Mouse (Mus musculus): ENCODE measurements at regions not wholly inside any gene's neighbourhood (a gene's known extent, or its start where the extent isn't known, plus 50 kb on each side); places are given as distances from the start of the nearest gene placed in this dataset.

DNA sequence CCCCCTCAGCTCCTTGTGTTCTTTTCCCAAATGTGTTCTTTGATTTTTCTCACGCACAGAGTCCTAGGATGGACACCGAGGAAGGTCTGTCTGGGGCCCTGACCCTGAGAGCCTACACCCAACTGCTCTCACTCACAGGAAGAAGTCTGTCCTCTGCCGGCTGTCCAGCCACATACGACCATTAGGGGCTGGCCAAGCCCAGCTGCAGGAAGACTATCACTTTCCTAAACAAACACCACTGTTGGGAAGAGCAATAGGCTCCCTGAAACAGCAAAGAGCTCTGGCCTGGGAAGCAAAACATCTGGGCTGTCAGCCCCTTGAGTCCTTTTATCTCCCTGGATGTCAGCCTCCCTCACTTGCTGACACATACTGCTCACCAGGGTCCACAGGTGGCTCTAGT lies 224.8 kb upstream of the Far2 start:
- no peak for DNase-seq (ENCODE audit: low read depth, low spot score)

DNA sequence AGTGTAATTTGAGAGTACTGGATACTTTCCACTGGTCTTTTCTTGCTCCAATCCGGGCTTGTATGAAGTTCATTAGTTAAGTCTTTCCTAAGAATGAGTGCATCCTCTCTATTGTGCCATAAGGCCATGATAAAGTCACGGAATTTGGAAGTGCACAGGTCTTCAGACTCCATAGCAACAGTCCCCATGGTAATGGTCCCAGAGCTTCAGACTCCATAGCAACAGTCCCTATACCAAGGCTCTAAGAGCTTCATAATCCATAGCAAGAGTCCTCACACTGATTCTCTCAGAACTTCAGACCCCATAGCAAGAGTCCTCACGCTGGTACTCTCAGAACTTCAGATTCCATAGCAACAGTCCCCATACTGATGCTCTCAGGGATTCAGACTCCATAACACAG lies 214.5 kb upstream of the Far2 start:
- no peak for DNase-seq (ENCODE audit: low read depth, low spot score)

DNA sequence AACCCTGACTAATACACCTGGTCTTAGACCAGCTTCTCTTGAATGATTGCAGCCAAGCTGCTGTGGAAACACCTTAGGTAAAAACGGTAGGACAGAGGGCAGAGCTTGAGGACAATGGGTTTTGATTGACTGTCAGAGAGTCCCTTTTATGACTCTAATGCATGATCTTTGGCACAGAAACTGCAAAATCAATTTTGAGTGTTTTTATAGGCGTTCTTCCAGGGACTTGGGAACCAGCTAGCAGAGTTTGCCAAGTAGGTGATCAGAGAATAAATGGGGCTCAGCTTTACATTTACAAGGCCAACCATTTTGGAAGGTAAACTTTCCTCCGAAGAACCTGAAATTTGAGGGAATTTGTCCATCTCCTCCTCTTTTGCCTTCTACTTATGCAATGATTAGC lies 213.6 kb upstream of the Far2 start:
- no peak for DNase-seq (ENCODE audit: low read depth, low spot score)

DNA sequence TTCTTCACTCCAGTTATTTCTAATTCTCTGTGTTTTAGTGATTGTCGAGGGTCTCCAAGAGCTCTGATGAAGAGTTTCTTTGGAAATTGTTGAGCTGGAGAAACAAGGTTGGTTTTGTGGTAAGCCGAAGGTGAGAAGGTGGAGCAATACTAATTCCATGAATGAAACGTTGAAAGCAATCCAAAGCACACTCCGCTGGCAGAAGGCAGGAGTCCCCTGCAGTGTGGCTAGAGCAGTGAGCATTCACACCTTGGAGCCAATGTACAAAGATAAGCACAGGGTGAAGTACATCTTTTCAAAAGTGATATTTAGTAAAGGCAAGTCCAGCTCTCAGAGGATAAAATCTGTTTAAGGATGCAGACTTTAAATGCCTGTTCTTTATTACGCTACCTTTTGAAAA lies 208.2 kb upstream of the Far2 start:
- no peak for DNase-seq (ENCODE audit: low read depth, low spot score)

DNA sequence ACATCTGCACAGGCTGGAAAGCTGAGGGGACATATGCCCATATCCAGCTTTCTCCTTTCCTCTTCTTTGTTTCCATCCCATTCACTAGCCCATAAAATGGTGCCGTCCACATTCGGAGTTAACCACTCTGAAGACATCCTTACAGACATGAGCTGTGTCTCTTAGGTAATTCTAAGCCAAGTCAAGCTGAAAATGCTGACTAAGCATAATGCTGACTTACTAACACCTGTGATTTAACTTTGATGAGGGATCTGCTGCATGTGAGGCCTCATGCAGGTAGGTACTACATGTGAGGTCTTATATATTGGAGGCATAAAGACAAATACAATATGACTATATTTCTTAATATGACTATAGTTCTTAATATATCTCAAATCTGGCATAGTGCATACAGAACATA lies 197.1 kb upstream of the Far2 start:
- DNase-seq (ENCODE audit: low read depth, low spot score): no peak

DNA sequence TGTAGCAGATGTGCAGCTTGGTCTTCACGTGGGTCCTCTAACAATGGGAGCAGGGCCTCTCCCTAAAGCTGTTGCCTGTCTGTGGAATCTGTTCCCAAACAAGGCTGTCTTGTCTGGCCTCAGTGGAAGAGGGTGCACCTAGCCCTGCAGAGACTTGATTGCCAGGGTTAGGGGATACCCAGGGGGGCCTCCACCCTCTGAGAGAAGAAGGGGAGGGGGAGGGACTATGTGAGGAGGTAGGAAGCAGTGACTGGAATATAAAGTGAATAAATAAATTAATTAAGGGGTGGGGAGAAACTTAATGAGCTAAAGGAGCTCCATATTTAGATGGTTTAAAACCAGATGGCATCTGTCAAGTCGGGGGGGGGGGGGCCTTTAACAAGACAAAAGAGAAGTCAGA lies 185.9 kb upstream of the Far2 start:
- DNase-seq (ENCODE audit: low read depth, low spot score): no peak

DNA sequence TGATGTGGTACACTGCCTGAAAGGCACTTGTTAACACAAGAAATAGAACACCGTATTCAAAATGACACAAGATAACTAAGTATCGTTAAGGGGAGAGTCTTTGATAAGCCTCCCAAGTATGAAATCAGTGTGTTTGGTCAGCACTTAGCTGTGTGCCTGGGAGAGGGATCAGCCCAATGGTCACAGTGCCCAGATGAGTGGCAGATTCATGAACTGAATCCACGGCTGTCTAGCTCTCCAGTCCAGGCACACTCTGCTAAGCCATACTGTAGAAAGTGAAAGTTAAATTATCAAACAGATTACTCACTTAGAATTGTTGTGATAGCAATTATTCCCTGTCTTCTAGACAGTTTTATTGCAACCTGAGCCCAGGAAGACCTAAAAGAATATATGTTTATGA lies 176.0 kb upstream of the Far2 start:
- DNase-seq (ENCODE audit: low read depth, low spot score): no peak

DNA sequence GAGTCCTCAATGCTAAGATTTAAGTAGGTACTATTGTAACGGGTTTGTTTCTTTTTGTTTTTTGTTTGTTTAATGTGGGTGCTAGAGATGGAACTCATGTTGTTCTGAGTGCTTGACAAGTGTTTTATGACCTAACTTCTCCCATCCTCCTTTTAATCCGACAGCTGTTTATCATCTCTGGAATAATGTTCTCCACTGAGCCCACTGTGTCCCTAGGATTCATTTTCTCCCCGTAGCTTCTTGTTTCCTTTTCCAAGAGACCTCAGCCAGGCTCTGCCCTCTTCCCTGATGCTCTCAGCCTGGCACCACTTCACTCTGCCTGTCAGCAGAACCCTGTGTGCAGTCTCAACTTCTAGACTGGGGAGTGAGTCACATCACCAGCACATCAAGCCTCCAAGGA lies 173.9 kb upstream of the Far2 start:
- no peak for DNase-seq (ENCODE audit: low read depth, low spot score)

DNA sequence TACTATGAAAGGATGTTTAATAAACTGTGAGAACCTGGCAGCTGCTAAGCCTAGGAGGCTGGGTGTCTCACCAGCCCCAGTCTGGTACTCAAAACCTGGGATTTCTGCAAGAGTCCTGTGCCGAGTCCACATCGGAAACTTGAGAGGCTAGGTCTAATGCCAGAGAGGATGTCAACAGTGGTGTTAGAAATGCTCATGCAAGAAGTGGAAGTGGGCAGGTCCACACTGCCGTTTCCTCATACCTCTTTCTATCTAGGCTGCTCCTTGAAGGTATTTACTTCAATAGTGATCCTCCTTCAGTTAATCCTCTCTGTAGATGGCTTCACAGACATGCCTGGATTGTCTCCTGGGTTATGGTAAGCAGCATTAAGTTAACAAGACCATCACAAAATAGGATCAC lies 168.6 kb upstream of the Far2 start:
- no peak for DNase-seq (ENCODE audit: low read depth, low spot score)

DNA sequence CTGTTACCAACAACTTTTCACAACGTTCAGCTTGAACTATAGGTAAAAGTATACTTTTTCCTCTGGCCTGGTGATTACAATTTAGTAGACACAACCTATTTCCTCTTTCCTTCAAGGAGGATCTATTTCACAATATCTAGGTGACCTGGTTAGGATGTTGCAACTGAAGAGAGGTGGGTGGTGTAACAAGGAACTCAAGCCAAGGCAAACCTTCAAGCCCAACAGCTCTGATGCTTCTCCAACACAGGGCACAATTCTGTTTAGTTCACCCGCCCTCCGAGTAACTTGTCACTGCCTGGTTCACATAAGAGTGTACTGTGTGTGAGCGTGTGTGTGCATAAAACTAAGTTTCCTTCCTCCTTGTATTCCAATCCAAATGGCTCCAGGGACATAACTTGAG lies 161.2 kb upstream of the Far2 start:
- DNase-seq (ENCODE audit: low read depth, low spot score): no peak

DNA sequence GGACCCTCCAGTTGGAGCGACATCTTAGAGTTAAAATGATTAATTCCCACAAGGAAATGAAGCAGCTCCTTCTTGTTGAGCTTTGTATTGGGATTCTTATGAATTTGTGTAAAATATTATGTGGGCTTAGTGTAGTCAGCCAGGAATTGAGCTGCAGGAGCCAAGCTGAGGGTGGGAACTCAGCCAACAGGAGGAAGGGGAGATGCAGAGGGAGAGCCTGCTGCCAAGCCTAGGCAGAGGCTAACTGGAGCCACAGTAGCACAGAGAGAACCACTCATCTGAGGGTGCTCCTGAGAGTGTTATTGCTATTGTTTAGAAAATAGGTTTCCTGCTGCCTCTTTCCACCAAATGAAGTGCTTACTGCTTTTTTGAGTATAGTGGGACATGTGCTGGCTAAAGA lies 127.4 kb upstream of the Far2 start:
- DNase-seq (ENCODE audit: low read depth, low spot score): no peak

DNA sequence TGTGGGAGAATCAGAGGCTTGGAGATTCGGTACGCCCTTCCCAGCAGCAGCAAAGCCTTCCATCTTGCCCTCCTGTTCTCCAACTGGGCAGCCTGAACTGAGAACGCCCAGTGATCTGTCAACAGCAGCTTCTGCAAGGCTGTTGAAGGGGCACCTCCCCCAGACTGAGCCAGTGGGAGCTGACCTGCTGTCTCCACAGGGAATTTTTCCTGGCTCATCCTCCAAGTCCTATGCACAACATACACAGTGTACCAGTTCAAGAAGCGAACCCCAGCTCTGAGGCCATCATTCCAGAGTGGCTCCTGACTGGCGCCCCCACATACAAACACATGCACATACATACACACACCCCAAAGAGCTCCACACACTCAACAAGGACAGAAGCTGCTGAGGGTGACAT lies 126.0 kb upstream of the Far2 start:
- no peak for DNase-seq (ENCODE audit: low read depth, low spot score)

DNA sequence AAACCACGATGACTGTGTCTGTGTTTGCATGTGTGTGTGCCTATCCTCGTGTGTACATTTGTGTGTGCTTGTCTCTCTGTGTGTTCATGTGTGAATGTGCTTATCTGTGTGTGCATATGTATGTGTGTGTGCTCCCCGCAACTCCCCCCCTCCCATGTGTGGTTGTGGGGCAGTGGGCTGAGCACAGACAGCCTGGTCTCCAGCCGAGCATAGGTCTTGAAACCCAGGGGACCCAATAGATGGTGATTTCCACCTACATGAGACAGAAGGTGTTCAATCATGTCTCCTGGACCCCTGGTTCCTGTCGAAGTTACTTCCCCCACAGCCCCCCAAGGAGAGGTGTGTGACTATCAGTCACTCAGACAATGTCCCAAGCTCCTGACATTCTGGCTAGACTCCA lies 124.6 kb upstream of the Far2 start:
- no peak for DNase-seq (ENCODE audit: low read depth, low spot score)

DNA sequence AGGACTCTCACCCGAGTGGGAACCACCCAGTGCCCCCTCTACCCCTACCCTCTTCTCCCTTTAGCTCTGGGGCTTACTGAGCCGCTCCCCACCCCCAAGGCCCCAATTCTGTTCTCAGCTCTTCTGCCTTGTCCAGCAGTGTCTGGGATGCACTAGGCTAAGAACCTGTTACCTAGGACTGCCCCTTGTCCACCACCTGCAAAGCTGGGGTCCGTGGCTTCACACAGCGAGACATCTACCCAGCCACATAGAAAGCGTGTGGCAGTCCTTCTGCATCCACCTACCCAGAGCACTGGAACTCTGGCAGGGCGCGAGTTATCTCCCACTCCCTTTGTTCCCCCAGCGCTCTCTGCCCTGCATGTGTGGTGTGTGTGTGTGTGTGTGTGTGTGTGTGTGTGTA lies 123.8 kb upstream of the Far2 start:
- no peak for DNase-seq (ENCODE audit: low read depth, low spot score)

DNA sequence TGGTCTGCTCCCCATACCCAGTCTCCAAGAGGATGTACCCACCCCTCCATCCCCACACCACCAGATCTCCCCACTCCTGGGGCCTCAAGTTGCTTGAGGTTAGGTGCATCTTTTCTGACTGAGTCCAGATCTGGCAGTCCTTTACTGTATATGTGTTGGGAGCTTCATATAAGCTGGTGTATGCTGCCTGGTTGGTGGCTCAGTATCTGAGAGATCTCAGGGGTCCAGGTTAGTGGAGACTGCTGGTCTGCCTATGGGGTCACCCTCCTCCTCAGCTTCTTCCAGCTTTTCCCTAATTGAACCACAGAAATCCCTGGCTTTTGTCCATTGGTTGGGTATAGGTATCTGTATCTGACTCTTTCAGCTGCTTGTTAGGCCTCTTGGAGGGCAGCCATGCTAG lies 118.1 kb upstream of the Far2 start:
- no peak for DNase-seq (ENCODE audit: low read depth, low spot score)

DNA sequence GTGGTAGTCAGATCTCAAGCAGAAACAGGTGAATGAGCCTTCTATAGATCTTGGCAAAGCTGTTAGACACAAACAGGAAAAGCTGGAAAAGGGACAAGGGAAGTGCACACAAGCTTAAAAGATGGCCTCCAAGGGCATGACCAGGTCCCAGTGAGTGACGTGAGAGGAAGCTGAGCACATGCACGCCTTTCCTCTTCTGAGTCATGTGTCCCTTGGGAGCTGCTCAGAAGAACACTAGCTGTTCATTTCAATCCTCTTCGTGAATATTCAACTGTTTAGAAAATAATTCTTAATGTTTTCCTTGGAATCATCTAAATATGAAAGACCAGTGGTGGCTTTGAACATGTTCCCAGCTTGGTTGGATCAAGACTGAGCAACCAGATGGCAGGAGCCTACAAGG lies 103.0 kb upstream of the Far2 start:
- no peak for DNase-seq (ENCODE audit: low read depth, low spot score)

DNA sequence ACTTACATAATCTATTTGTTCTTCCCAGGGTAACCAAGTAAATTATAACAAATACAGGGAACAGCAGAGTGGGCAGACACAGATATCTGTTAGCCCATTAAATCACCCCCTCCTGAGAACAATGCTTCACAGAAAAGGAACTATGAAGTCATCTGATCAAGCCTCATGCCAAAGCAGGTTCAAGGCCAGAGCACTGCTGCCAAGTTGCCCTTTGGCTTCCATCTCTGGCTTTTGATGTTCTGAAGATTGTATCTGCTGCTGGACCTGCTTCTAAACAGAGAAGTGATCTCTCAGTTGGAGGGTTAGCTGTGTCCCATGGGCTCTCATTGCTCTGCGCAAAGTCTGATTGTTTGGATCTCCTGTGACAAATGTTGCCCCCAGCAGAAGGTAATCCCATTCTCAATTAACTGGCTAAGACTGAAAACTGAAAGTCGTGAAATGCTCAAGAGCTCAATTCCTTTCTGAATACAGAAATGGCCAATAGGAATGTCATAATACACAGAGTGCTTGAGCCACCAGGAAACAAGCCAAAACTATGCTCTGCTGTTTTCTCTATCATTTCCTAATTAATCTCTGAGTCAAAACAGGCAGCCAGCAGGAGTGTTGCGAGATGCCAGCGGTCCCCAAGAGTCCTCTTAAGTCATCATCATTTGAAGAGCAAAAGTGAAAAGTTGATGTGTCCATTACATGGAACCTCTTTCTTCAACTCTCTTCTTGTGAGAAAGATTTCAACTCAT lies 102.0 kb upstream of the Far2 start:
- DNase-seq (ENCODE audit: low read depth, low spot score): no peak

DNA sequence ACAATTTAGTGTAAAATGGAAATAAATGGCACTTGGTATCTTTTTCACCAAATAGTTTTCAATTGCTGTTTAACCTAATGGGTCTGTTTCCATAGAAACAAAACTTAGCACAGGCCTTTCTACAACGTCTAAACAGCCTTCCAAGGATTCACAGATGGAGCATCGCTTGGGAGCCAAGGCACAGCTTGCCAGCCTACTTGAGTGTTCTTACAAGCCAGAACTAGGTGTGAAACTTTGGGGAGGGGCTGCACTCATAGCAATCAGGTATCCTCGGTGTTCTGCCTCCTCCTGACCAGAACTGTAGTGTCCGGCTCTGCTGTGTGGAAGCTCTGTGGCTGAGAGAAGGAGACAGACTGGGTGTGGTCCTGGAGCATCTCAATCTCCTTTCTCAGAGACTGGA lies 99.1 kb upstream of the Far2 start:
- DNase-seq (ENCODE audit: low read depth, low spot score): no peak

DNA sequence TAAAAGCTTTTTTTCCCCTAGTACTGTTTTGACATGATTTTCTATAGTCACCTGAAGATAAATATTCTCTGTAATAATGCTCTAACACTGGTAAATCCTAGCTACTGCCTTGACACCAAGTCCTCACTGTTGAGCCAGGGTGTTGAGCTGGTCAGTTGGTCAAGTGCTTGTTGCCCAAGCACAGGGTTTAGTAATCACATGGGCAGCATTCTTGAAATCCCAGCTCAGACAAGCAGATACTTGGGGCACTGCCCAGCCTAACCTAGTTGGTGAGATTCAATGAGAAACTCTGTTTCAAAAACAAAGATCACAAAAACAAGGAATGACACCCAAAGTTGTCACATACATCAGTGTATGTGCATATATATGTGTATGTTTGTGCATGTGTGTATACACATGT lies 95.4 kb upstream of the Far2 start:
- DNase-seq (ENCODE audit: low read depth, low spot score): no peak

DNA sequence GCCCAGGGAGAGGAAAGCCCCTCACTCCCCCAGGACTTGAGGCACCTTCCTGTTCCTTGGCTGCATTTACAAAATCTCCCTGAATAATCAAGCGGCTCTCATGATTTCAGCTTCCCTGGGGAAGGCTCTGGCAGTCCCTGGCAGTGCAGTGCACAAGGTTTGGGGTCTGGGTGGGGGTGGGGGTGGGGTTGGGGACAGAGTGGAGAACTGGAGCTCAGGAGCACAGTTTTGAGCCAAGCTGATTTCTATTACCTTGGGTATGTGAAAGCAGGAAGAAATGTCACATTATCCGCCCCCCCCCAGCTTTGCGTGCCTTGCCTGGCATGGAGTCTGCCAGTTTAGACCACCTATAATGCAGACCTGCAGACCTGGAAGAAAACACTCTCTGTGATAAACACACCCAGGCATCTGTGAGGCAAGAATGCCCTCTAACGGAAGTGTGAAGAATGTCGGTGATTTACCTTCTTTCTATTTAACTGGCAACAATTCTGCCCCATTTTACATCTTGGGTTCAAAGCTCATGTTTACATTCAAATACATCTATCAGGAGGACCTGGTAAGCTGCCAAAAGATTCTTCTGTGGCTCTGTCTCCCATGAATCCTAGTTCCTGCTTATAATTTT lies 93.9 kb upstream of the Far2 start:
- DNase-seq (ENCODE audit: low read depth, low spot score): no peak

DNA sequence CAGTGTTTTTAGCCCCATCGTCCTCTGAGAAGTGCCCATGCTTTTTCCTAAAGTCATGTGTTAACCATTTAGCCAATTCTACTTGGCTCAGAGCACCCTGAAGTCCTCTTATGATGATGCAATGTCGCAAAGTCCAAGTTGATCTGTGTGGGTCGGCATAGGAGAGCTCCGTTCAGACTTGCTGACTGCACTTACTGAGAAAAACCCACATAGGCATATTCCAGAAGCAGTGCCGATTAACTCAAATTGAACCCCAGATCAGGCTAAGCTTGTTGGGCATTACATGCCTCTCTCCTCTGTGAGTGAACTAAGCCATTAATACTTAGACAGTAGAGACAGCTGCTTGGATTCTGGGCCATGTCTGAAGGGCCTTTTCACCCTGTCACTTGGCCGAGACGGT lies 93.3 kb upstream of the Far2 start:
- no peak for DNase-seq (ENCODE audit: low read depth, low spot score)

DNA sequence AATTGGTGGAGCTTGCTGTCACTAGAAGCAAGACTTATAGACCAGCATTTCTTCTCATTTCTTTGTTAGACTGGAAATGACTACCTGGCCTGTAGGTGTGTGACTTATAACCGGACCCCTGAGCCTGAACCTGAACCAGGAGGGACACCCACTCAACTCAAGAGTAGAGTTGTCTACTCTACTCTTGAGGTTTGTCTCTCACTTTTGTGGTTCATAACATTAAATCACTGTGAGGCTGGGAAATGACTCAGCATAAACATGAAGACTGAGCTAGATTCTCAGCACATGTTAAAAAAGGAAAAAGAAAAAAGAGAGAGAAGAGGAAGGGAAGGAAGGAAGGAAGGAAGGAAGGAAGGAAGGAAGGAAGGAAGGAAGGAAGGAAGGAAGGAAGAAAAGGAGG lies 92.8 kb upstream of the Far2 start:
- no peak for DNase-seq (ENCODE audit: low read depth, low spot score)

DNA sequence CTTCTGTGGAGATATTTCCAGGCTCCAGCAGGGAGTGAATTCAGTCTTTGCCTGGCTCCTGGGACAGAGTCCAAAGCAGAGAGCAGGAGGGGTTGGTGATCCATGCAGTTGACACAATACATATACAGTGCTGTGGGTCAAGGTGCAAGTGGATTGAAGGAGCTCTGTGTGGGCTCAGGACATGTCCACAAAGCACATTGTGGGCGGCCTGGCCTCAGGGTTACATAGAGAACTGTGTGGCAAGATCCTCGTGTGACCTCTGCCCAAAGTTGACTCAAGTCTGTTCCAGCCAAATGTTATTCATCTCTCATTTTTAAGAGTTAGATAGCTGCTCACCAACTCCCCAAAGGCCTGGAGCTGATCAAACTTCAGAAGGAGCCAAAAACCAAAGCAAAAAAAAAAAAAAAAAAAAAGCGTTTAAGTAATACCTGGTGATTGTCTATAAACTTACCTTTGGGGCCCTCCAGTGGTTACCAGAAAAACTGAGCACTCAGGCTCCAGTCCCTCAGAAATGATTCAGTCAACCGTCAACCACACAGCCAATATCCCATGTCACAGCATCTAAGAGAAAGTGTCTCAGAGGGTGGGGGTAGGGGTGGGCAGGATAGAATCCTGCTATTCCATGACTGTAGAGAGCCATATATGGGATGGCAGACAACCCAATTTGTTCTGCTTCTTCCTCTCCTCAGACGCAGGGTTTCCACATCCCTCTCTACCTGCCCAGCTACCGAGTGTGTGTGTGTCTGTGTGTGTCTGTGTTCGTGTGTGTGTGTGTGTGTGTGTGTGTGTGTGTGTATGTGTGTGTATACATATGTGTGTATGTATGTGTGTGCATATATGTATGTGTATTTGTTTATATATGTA lies 91.9 kb upstream of the Far2 start:
- no peak for DNase-seq (ENCODE audit: low read depth, low spot score)
